Mouse (Mus musculus): Measurements from ENCODE around the gene Ctdnep1. TPM values are rescaled to one million over a fixed set of nuclear protein-coding genes. Genes with fewer than 3 reads are reported as not detected.
A peak's percentile ranks its signal among the peaks of the same experiment; 100 is the strongest.
"Not testable (repeated sequence)": the region's sequence is repeated elsewhere in the genome, so short reads cannot be mapped to it uniquely, and the experiment has no call there.

Gene Ctdnep1
- polyA plus RNA-seq, 1 experiment = 133 TPM

DNA sequence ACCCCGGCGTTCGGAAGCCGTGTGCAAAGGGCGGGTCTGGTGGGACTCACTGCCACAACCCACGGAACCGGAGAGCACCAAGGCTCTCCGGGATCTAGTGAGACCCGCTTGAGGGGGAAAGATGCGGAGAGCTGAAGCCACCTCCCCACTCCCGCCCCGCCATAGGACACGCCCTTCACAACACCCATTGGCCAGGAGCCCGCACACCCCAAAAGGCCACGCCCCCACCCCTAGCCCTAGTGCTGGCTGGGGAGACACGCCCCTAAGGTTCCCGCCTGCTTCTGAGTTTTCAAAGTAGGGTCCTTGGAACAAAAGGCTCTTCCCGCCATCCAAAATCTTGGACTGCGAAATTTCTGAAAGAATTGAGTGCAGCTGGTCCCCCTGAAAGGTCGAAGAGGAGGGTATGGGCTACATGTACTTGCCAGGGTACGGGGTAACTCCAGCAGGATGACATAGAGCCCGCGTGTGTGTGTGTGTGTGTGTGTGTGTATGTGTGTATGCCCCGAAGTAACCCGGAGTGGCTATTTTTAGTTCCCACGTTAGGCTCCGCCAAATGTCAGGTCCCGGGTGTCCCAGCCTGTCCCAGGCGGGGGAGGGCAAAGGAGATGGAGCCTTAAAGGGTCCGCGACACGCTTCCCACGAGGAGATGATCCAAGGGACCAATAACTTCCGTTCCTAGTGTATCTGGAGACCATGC lies 32.7 kb upstream of the Ctdnep1 start, which contains the start of gene Slc2a4:
TSS of gene Slc2a4 (minus strand) at position 123 of the 697 bp plus-strand sequence.
- DNase-seq = peak; percentile 93
- H3K36me3 ChIP-seq (ENCODE audit: control insufficient read depth, insufficient read depth, low read length) = no peaks in the 10 kb centered on the region
- H3K4me3 ChIP-seq (ENCODE audit: control insufficient read depth, insufficient read depth, low read length) = peak within 1 kb of the TSS; percentile 26
- H3K27ac ChIP-seq (ENCODE audit: control insufficient read depth, insufficient read depth, low read length) = no peak within 1 kb of the TSS
- 1% methylated on average over 34 of the region's 34 CpGs for WGBS
- H3K4me1 ChIP-seq (replicated peaks; ENCODE audit: control insufficient read depth, insufficient read depth, low read length) = peaks cover 16% of the 10 kb centered on the region
- no peak for TF ChIP-seq CTCF (IDR thresholded peaks at IDR 0.05; ENCODE audit: borderline replicate concordance, control insufficient read depth, extremely low read depth, insufficient read depth, low read length, poor library complexity)
- TF ChIP-seq POLR2A (IDR thresholded peaks at IDR 0.05; ENCODE audit: control insufficient read depth, extremely low read depth, insufficient read depth, low read length, poor library complexity) = no peak
- H3K27me3 ChIP-seq (ENCODE audit: control insufficient read depth, insufficient read depth, low read length) = no peaks in the 10 kb centered on the region

DNA sequence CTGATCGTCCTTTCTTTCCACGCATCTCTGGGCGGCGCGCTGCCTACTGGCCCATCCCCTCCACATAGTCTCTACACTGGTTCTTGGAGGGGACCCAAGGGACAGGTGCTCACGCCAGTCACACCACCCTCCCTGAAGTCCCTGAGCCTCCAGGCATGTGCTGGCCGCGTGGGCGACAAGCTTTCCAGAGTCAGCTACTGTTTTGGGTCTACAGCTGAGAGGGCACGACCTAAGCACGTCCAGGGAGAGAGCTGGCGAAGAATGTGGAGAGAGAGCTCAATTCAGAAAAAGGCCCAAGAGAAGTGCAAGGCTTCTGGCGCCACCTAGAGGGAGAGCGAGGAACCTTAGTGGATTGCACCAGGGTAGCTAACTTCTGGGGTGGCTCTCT lies 32.2 kb upstream of the Ctdnep1 start:
- Histone ChIP-seq H3K4me3 (ENCODE audit: control insufficient read depth, insufficient read depth, low read length) (peak overlapping the region; percentile 26), H3K36me3 (ENCODE audit: control insufficient read depth, insufficient read depth, low read length) (no peaks in the 10 kb centered on the region), H3K27ac (ENCODE audit: control insufficient read depth, insufficient read depth, low read length) (no peak overlapping the region), H3K4me1 (replicated peaks; ENCODE audit: control insufficient read depth, insufficient read depth, low read length) (peaks cover 16% of the 10 kb centered on the region), H3K27me3 (ENCODE audit: control insufficient read depth, insufficient read depth, low read length) (no peaks in the 10 kb centered on the region)
- TF ChIP-seq CTCF (IDR thresholded peaks at IDR 0.05; ENCODE audit: borderline replicate concordance, control insufficient read depth, extremely low read depth, insufficient read depth, low read length, poor library complexity) = peak; percentile 60; the same call in 1 of the 2 replicates
- TF ChIP-seq POLR2A (IDR thresholded peaks at IDR 0.05; ENCODE audit: control insufficient read depth, extremely low read depth, insufficient read depth, low read length, poor library complexity) = no peak
- peak; percentile 86 for DNase-seq
- 2% methylated on average over 14 of the region's 14 CpGs for WGBS

DNA sequence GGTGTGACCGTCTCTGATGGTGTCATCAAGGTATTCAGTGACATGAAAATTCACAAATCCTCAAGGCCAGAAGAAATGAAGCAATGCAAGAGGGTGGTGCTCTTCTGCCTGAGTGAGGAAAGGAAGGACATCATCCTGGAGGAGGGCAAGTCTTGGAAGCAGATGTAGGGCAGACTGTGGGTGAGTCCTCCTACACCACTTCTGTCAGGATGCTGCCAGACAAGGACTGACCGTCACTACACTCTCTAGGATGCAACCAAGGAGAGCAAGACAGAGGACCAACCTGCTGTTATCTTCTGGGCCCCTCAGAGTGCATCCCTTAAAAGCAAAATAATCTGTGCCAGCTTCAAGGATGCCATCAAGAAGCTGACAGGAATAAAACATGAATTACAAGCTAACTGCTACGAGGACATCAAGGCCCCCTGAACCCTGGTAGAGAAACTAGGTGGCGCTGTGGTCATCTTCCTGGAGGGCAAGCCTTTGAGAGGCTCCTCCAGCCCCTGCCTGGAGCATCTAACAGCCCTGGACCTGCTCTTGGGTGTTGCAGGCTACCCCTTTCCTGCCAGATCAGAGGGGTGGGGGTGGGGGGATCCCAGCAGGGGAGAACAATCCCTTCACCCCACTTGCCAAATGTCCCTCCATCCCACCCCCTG lies 30.0 kb upstream of the Ctdnep1 start:
- no peaks in the 10 kb centered on the region for H3K36me3 ChIP-seq (ENCODE audit: control insufficient read depth, insufficient read depth, low read length)
- no peak overlapping the region for H3K4me3 ChIP-seq (ENCODE audit: control insufficient read depth, insufficient read depth, low read length)
- TF ChIP-seq POLR2A (IDR thresholded peaks at IDR 0.05; ENCODE audit: control insufficient read depth, extremely low read depth, insufficient read depth, low read length, poor library complexity) (no peak), CTCF (IDR thresholded peaks at IDR 0.05; ENCODE audit: borderline replicate concordance, control insufficient read depth, extremely low read depth, insufficient read depth, low read length, poor library complexity) (no peak)
- H3K27me3 ChIP-seq (ENCODE audit: control insufficient read depth, insufficient read depth, low read length) = no peaks in the 10 kb centered on the region
- peaks cover 16% of the 10 kb centered on the region for H3K4me1 ChIP-seq (replicated peaks; ENCODE audit: control insufficient read depth, insufficient read depth, low read length)
- DNase-seq = peak; percentile 29
- no peak overlapping the region for H3K27ac ChIP-seq (ENCODE audit: control insufficient read depth, insufficient read depth, low read length)
- whole genome bisulfite sequencing = 58% methylated on average over 4 of the region's 4 CpGs

DNA sequence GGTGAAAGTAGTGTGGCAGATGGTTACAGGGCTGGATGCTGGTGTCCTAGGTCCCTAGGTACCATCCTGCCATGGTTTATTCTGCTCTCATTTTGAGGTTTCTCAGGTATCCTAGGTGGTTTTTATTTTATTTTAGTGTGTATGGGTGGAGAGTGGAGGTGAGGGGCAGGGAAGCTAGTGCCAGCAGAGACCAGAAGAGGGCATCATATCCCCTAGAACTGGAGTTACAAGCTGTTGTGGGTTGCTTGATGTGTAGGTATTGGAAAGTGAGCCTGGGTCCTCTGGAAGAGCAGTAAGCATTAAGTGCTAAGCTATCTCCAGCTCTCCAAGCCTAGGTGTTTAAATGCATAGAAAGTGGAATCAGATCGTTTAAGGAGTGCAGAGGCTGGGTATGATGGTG lies 28.7 kb upstream of the Ctdnep1 start:
- no peaks in the 10 kb centered on the region for H3K27me3 ChIP-seq (ENCODE audit: control insufficient read depth, insufficient read depth, low read length)
- no peak for DNase-seq
- 48% methylated on average over 1 of the region's 1 CpGs for WGBS
- no peak overlapping the region for H3K4me3 ChIP-seq (ENCODE audit: control insufficient read depth, insufficient read depth, low read length)
- peaks cover 14% of the 10 kb centered on the region for H3K4me1 ChIP-seq (replicated peaks; ENCODE audit: control insufficient read depth, insufficient read depth, low read length)
- TF ChIP-seq POLR2A (IDR thresholded peaks at IDR 0.05; ENCODE audit: control insufficient read depth, extremely low read depth, insufficient read depth, low read length, poor library complexity) = no peak
- TF ChIP-seq CTCF (IDR thresholded peaks at IDR 0.05; ENCODE audit: borderline replicate concordance, control insufficient read depth, extremely low read depth, insufficient read depth, low read length, poor library complexity) = no peak
- H3K36me3 ChIP-seq (ENCODE audit: control insufficient read depth, insufficient read depth, low read length) = no peaks in the 10 kb centered on the region
- no peak overlapping the region for H3K27ac ChIP-seq (ENCODE audit: control insufficient read depth, insufficient read depth, low read length)

DNA sequence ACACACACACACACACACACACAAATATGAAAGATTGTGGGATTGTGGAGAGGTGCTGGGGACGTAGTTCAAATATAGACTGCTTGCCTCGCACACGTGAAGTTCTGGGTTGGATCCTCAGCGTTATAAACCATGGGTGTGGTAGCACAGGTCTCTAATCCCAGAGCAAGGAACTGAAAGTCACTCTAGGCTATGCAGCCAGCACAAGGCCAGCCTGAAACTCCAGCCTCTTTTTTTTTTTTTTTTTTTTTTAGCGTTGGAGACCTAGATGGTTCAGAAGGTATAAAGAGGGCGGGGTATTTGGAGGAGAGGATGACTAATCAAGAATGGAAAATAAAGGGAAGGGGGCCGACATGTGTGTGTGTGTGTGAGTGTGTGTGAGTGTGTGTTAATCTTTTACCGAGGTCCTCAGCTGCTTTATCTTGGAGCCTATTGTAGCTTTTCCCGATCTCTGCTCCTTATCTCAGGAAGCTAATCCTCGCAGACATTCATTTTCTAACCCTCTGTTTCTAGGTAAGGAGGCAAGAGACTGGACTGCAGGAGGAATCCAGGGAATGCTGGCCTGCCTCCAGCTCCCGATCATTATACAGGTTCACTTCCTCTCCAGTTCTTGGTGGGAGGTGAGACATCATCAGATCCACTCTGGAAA lies 27.6 kb upstream of the Ctdnep1 start:
- H3K27ac ChIP-seq (ENCODE audit: control insufficient read depth, insufficient read depth, low read length) = no peak overlapping the region
- WGBS = 65% methylated on average over 11 of the region's 11 CpGs
- no peak for DNase-seq
- no peak overlapping the region for H3K4me3 ChIP-seq (ENCODE audit: control insufficient read depth, insufficient read depth, low read length)
- H3K27me3 ChIP-seq (ENCODE audit: control insufficient read depth, insufficient read depth, low read length) = no peaks in the 10 kb centered on the region
- H3K4me1 ChIP-seq (replicated peaks; ENCODE audit: control insufficient read depth, insufficient read depth, low read length) = peaks cover 4% of the 10 kb centered on the region
- no peaks in the 10 kb centered on the region for H3K36me3 ChIP-seq (ENCODE audit: control insufficient read depth, insufficient read depth, low read length)
- TF ChIP-seq CTCF (IDR thresholded peaks at IDR 0.05; ENCODE audit: borderline replicate concordance, control insufficient read depth, extremely low read depth, insufficient read depth, low read length, poor library complexity) (no peak), POLR2A (IDR thresholded peaks at IDR 0.05; ENCODE audit: control insufficient read depth, extremely low read depth, insufficient read depth, low read length, poor library complexity) (no peak)

DNA sequence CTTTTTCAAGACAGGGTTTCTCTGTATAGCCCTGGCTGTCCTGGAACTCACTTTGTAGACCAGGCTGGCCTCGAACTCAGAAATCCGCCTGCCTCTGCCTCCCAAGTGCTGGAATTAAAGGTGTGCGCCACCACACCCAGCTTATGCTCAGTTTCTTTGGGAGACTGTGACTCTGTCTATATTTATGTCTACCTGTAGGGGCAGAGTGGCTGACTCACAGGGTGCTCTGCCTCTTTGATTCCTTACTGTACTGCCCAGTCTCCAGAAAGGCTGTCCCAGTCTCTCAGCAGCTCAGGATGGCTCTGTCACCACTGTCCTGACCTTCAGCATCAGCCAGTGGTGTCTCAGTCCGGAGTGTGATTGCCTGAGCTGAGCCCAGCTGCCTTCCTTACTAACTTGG lies 25.3 kb upstream of the Ctdnep1 start:
- not testable (repeated sequence) for DNase-seq; H3K27ac ChIP-seq (ENCODE audit: control insufficient read depth, insufficient read depth, low read length); H3K4me1 ChIP-seq (replicated peaks; ENCODE audit: control insufficient read depth, insufficient read depth, low read length); H3K27me3 ChIP-seq (ENCODE audit: control insufficient read depth, insufficient read depth, low read length); H3K4me3 ChIP-seq (ENCODE audit: control insufficient read depth, insufficient read depth, low read length); H3K36me3 ChIP-seq (ENCODE audit: control insufficient read depth, insufficient read depth, low read length)
- 86% methylated on average over 4 of the region's 4 CpGs for WGBS
